Mouse (Mus musculus) forebrain, postnatal 0 days (tissue): ENCODE measurements around the gene Plxna2. TPM values are rescaled to one million over a fixed set of nuclear protein-coding genes. Genes with fewer than 3 reads are reported as not detected.
A peak's percentile ranks its signal among the peaks of the same experiment; 100 is the strongest.

Experiments used
- ATAC-seq: fragments of 200-750 bp; cut with Nextera tagmentation; 2 replicates; pipeline ENCODE4 v1.8.0; 2017; ENCODE audit warnings: mild to moderate bottlenecking, moderate library complexity
- DNase-seq: peaks from one replicate; pipeline ENCODE4 v3.0.0-alpha.2; 2015
- H3K27ac ChIP-seq: fragments of 300-500 bp; sonication (generic); 2 replicates; pipeline ENCODE4 v1.5.1; 2014; ENCODE audit warnings: low read depth, mild to moderate bottlenecking, antibody characterized with exemption, low read length, moderate library complexity, mixed read lengths
- H3K27me3 ChIP-seq: fragments of 300-500 bp; sonication (generic); 2 replicates; pipeline ENCODE4 v1.6.1; 2014; ENCODE audit warnings: mild to moderate bottlenecking, low read length, mixed read lengths; ENCODE audit not compliant: insufficient read depth
- H3K36me3 ChIP-seq: fragments of 300-500 bp; sonication (generic); 2 replicates; pipeline ENCODE4 v1.6.1; 2014; ENCODE audit warnings: mild to moderate bottlenecking, moderate library complexity; ENCODE audit not compliant: insufficient read depth
- H3K4me1 ChIP-seq: fragments of 300-500 bp; sonication (generic); 2 replicates; pipeline ENCODE4 v1.6.1; 2014; ENCODE audit warnings: antibody characterized with exemption; ENCODE audit not compliant: insufficient read depth
- H3K4me2 ChIP-seq: fragments of 300-500 bp; sonication (generic); 2 replicates; pipeline ENCODE4 v1.6.1; 2014; ENCODE audit warnings: low read depth, mild to moderate bottlenecking, moderate library complexity
- H3K4me3 ChIP-seq: fragments of 300-500 bp; sonication (generic); 2 replicates; pipeline ENCODE4 v1.5.1; 2014; ENCODE audit warnings: low read depth, low read length, mixed read lengths
- H3K9ac ChIP-seq: fragments of 300-500 bp; sonication (generic); 2 replicates; pipeline ENCODE4 v1.6.1; 2014; ENCODE audit warnings: mild to moderate bottlenecking
- H3K9me3 ChIP-seq: fragments of 300-500 bp; sonication (generic); 2 replicates; pipeline ENCODE4 v1.6.1; 2016; ENCODE audit warnings: low read length
- CTCF ChIP-seq: sonication (generic); IDR thresholded peaks from 2 replicates; pipeline ENCODE4 v1.5.1; 2016; ENCODE audit warnings: antibody characterized with exemption, control low read depth, low read depth
- WGBS: fragments of 180-500 bp; shearing (Covaris S2); extraction: QIAGEN DNeasy Blood & Tissue Kit; methylation state at CpG from one replicate; pipeline ENCODE4 v1.1.7; 2014; 5-methylcytosine and 5-hydroxymethylcytosine counted together
- polyA plus RNA-seq: library from polyadenylated mRNA; unstranded; fragments of >200 nt; fragmentation: Nextera tagmentation; extraction: Ambion mirVana; gene quantifications from 2 replicates; pipeline ENCODE4 v1.2.1, GENCODE M21; 2015
- total RNA-seq: library from RNA; depleted of rRNA; stranded (reverse); fragments of >200 nt; gene quantifications from 2 replicates; pipeline ENCODE4 v1.2.3, GENCODE M21; 2014

Plxna2 gene
- total and polyA plus RNA-seq, 2 experiments from 2014 or later = 18.6 to 83.6 TPM

- no peaks in the 10 kb centered on the region for H3K9me3 ChIP-seq
- no peak overlapping the region for H3K4me3 ChIP-seq
- no peak for TF ChIP-seq CTCF
- 90% methylated on average over 2 of the region's 2 CpGs for WGBS
- no peak overlapping the region for H3K27ac ChIP-seq
- no peak for ATAC-seq
- no peak for DNase-seq
- no peak overlapping the region for H3K9ac ChIP-seq
- H3K4me2 ChIP-seq = no peak overlapping the region
- H3K4me1 ChIP-seq = peaks cover 12% of the 10 kb centered on the region
- no peaks in the 10 kb centered on the region for H3K27me3 ChIP-seq
- H3K36me3 ChIP-seq = 0 out of 2 replicates have a peak, but pooled peaks cover 9% of the 10 kb centered on the region
Observed at GRCm38 (mm10) chr1:194685896-194686295, 67.9 kb downstream of the Plxna2 start.

DNA sequence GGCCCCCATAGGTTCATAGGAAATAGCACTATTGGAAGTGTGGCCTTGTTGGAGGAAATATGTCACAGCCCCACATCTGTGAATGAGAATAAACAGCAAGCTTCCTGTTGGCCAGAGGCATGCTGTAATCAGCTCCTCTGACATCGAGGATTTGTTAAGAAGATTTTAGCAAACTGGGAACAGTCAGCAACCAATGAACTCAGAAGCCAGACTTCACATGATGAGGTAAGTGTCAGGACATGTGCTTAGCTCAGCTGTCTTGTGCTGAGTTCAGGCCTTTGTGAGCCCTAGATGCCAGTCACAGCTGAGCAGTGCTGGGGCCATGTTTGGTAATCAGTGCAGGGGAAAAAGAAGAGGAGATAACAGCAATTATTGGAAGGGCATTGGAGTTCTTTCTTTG, 69.7 kb downstream of the Plxna2 start:
- WGBS = 41% methylated on average over 1 of the region's 1 CpGs
- DNase-seq (no peak), ATAC-seq (peak; percentile 48)
- no peaks in the 10 kb centered on the region for H3K9me3 ChIP-seq
- peaks cover 5% of the 10 kb centered on the region for H3K4me1 ChIP-seq
- H3K36me3 ChIP-seq = 0 out of 2 replicates have a peak, but pooled peaks cover 9% of the 10 kb centered on the region
- no peak overlapping the region for H3K9ac ChIP-seq
- no peaks in the 10 kb centered on the region for H3K27me3 ChIP-seq
- no peak for TF ChIP-seq CTCF
- no peak overlapping the region for H3K4me2 ChIP-seq
- no peak overlapping the region for H3K4me3 ChIP-seq
- H3K27ac ChIP-seq = no peak overlapping the region

- no peak overlapping the region for H3K27ac ChIP-seq
- no peaks in the 10 kb centered on the region for H3K27me3 ChIP-seq
- no peak overlapping the region for H3K4me3 ChIP-seq
- no peak for TF ChIP-seq CTCF
- no peaks in the 10 kb centered on the region for H3K9me3 ChIP-seq
- ATAC-seq (no peak), DNase-seq (no peak)
- H3K4me1 ChIP-seq = peaks cover 5% of the 10 kb centered on the region
- H3K36me3 ChIP-seq = 0 out of 2 replicates have a peak, but pooled peaks cover 9% of the 10 kb centered on the region
- no peak overlapping the region for H3K9ac ChIP-seq
- 63% methylated on average over 2 of the region's 2 CpGs for WGBS
- no peak overlapping the region for H3K4me2 ChIP-seq
Observed at GRCm38 (mm10) chr1:194688161-194688560, 70.1 kb downstream of the Plxna2 start.

GRCm38 (mm10) chr1:194693063-194693462, 75.0 kb downstream of the Plxna2 start:
- peaks cover 7% of the 10 kb centered on the region; the same call in 1 of the 2 replicates for H3K36me3 ChIP-seq
- no peak overlapping the region for H3K4me3 ChIP-seq
- no peak for TF ChIP-seq CTCF
- no peaks in the 10 kb centered on the region for H3K27me3 ChIP-seq
- H3K9me3 ChIP-seq = no peaks in the 10 kb centered on the region
- DNase-seq = no peak
- no peak overlapping the region for H3K4me2 ChIP-seq
- H3K27ac ChIP-seq = no peak overlapping the region
- no peaks in the 10 kb centered on the region; the same call in 1 of the 2 replicates for H3K4me1 ChIP-seq
- no peak overlapping the region for H3K9ac ChIP-seq
- no peak for ATAC-seq

DNA sequence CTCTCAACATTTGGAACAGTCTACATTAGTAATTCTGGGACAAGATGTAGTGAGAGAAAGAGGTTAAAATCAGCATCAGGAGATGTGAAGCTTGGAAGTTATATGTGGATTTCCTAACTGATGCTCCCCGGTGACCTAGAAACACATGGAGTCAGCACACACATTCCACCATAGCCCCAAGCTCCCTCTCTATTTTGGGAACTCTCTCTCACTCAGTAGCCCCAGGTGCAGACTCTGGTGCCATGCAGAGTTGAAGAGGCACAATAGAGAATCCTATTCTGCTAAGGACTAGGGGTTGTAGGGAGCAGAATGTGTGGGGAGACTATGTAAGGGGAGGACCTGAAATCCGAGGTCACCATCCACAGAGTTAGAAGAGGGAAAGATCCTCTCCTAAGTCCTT, 75.5 kb downstream of the Plxna2 start:
- no peak for DNase-seq
- WGBS = 80% methylated on average over 2 of the region's 2 CpGs
- TF ChIP-seq CTCF = no peak
- ATAC-seq = no peak
- no peaks in the 10 kb centered on the region for H3K27me3 ChIP-seq
- no peak overlapping the region for H3K4me3 ChIP-seq
- H3K4me2 ChIP-seq = no peak overlapping the region
- no peak overlapping the region for H3K9ac ChIP-seq
- no peaks in the 10 kb centered on the region; the same call in 1 of the 2 replicates for H3K4me1 ChIP-seq
- H3K9me3 ChIP-seq = no peaks in the 10 kb centered on the region
- peaks cover 7% of the 10 kb centered on the region; the same call in 1 of the 2 replicates for H3K36me3 ChIP-seq
- no peak overlapping the region for H3K27ac ChIP-seq

GRCm38 (mm10) chr1:194694805-194695204, 76.8 kb downstream of the Plxna2 start:
- DNase-seq = no peak
- no peak for ATAC-seq
- Histone ChIP-seq H3K9ac (no peak overlapping the region), H3K4me3 (no peak overlapping the region), H3K27ac (no peak overlapping the region), H3K9me3 (no peaks in the 10 kb centered on the region), H3K27me3 (no peaks in the 10 kb centered on the region), H3K36me3 (peaks cover 7% of the 10 kb centered on the region; the same call in 1 of the 2 replicates), H3K4me1 (no peaks in the 10 kb centered on the region), H3K4me2 (no peak overlapping the region)
- WGBS = 86% methylated on average over 2 of the region's 2 CpGs
- no peak for TF ChIP-seq CTCF

DNA sequence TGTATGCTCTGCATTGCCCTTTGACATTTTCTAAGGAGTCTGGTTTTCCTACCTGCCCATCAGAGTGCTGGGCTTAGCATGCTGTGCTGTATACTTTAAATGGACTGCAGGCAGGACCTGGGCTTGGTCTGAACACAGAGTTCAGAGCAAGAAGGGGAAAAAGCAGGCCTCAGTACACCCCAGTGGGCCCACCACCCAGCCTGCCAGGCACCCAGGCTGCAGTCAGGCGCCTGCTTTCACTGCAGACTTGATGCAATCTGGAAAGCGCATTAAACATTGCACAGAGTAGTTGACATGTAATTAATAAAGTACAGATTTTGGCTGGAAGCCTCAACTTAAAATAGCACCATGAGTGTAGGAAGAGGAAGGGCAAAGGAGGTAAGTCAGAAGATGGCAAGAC, 79.4 kb downstream of the Plxna2 start:
- no peak overlapping the region for H3K27ac ChIP-seq
- no peak overlapping the region for H3K4me3 ChIP-seq
- no peak for TF ChIP-seq CTCF
- ATAC-seq (no peak), DNase-seq (no peak)
- no peaks in the 10 kb centered on the region for H3K27me3 ChIP-seq
- 73% methylated on average over 2 of the region's 2 CpGs for WGBS
- H3K9me3 ChIP-seq = no peaks in the 10 kb centered on the region
- H3K36me3 ChIP-seq = peaks cover 7% of the 10 kb centered on the region; the same call in 1 of the 2 replicates
- H3K4me1 ChIP-seq = no peaks in the 10 kb centered on the region
- H3K4me2 ChIP-seq = no peak overlapping the region
- no peak overlapping the region for H3K9ac ChIP-seq

- no peaks in the 10 kb centered on the region for H3K27me3 ChIP-seq
- ATAC-seq (no peak), DNase-seq (no peak)
- H3K27ac ChIP-seq = no peak overlapping the region
- peaks cover 10% of the 10 kb centered on the region; the same call in 1 of the 2 replicates for H3K36me3 ChIP-seq
- no peak overlapping the region for H3K4me2 ChIP-seq
- TF ChIP-seq CTCF = no peak
- no peak overlapping the region for H3K9ac ChIP-seq
- H3K9me3 ChIP-seq = no peaks in the 10 kb centered on the region
- WGBS = 90% methylated on average over 3 of the region's 3 CpGs
- H3K4me3 ChIP-seq = no peak overlapping the region
- no peaks in the 10 kb centered on the region for H3K4me1 ChIP-seq
Observed at GRCm38 (mm10) chr1:194699321-194699720, 81.3 kb downstream of the Plxna2 start.
